Mouse (Mus musculus) urinary bladder, postnatal 14 days (tissue): ENCODE results near the gene Sema3g.

ENCODE experiments used
- DNase-seq: peaks from one replicate; pipeline ENCODE4 v3.0.0; 2021; ENCODE audit warnings: low spot score

Sema3g gene

GRCm38 (mm10) chr14:31217666-31218065 lies at the start of gene Sema3g:
Gene Sema3g, plus strand, starts transcription at chr14:31217860.
- DNase-seq, result peak; percentile 69

GRCm38 (mm10) chr14:31168425-31168824 lies 49.2 kb upstream of the Sema3g start, which contains the start of gene Stab1:
Gene Stab1, minus strand, starts transcription at chr14:31168641.
- DNase-seq, result no peak

- DNase-seq, result no peak
These were observed 48.2 kb upstream of the Sema3g start for GRCm38 (mm10) chr14:31169508-31169907.

GRCm38 (mm10) chr14:31170963-31171362 lies 46.7 kb upstream of the Sema3g start:
- no peak for DNase-seq

- DNase-seq, result no peak
These were observed 46.3 kb upstream of the Sema3g start for GRCm38 (mm10) chr14:31171386-31171785.

- DNase-seq, result no peak
These were observed 45.8 kb upstream of the Sema3g start for GRCm38 (mm10) chr14:31171821-31172220.

GRCm38 (mm10) chr14:31172781-31173455 lies 44.7 kb upstream of the Sema3g start:
- peak; percentile 37 for DNase-seq

- no peak for DNase-seq
These were observed 44.1 kb upstream of the Sema3g start for GRCm38 (mm10) chr14:31173537-31173936.

- DNase-seq, result no peak
These were observed 40.4 kb upstream of the Sema3g start for GRCm38 (mm10) chr14:31177287-31177686.

GRCm38 (mm10) chr14:31177715-31178114 lies 39.9 kb upstream of the Sema3g start:
- no peak for DNase-seq

- DNase-seq, result no peak
These were observed 37.8 kb upstream of the Sema3g start for GRCm38 (mm10) chr14:31179677-31180365.

GRCm38 (mm10) chr14:31181512-31181911 lies 36.1 kb upstream of the Sema3g start:
- DNase-seq, result no peak

- no peak for DNase-seq
These were observed 34.8 kb upstream of the Sema3g start for GRCm38 (mm10) chr14:31182786-31183290.

- DNase-seq, result no peak
These were observed 34.1 kb upstream of the Sema3g start for GRCm38 (mm10) chr14:31183541-31183940.

GRCm38 (mm10) chr14:31184195-31184594 lies 33.5 kb upstream of the Sema3g start:
- DNase-seq, result no peak

GRCm38 (mm10) chr14:31186656-31187055 lies 31.0 kb upstream of the Sema3g start:
- DNase-seq, result no peak

- no peak for DNase-seq
These were observed 28.9 kb upstream of the Sema3g start for GRCm38 (mm10) chr14:31188771-31189181.

GRCm38 (mm10) chr14:31189348-31189747 lies 28.3 kb upstream of the Sema3g start:
- DNase-seq, result no peak

GRCm38 (mm10) chr14:31191936-31192335 lies 25.7 kb upstream of the Sema3g start:
- no peak for DNase-seq

- no peak for DNase-seq
These were observed 23.9 kb upstream of the Sema3g start for GRCm38 (mm10) chr14:31193791-31194190.

- DNase-seq, result no peak
These were observed 23.2 kb upstream of the Sema3g start for GRCm38 (mm10) chr14:31194441-31194840.

GRCm38 (mm10) chr14:31194891-31195513 lies 22.7 kb upstream of the Sema3g start:
- DNase-seq, result peak; percentile 79

- DNase-seq, result no peak
These were observed 22.1 kb upstream of the Sema3g start for GRCm38 (mm10) chr14:31195521-31195920.
